Mouse (Mus musculus) midbrain, embryonic 14.5 days (tissue): Measurements from ENCODE around the gene Clec4b2. TPM values are rescaled to one million over a fixed set of nuclear protein-coding genes. Genes with fewer than 3 reads are reported as not detected.
"Not testable (repeated sequence)": the region's sequence is repeated elsewhere in the genome, so short reads cannot be mapped to it uniquely, and the experiment has no call there.

Source experiments
- ATAC-seq: fragments of 200-750 bp; cut with Nextera tagmentation; 2 replicates; pipeline ENCODE4 v1.8.0; 2017; ENCODE audit warnings: moderate number of reproducible peaks, moderate library complexity; ENCODE audit not compliant: low FRiP score, low TSS enrichment
- DNase-seq: peaks from one replicate; pipeline ENCODE4 v3.0.0-alpha.2; 2015
- H3K27ac ChIP-seq: fragments of 300-500 bp; sonication (generic); replicated peaks from 2 replicates; pipeline ENCODE4 v1.5.1; 2014; ENCODE audit warnings: mild to moderate bottlenecking, low read depth, low read length, moderate library complexity
- H3K27me3 ChIP-seq: fragments of 300-500 bp; sonication (generic); 2 replicates; pipeline ENCODE4 v1.6.1; 2014; ENCODE audit warnings: low read length, control low read depth, mixed read lengths; ENCODE audit not compliant: control insufficient read depth, insufficient read depth
- H3K36me3 ChIP-seq: fragments of 300-500 bp; sonication (generic); 2 replicates; pipeline ENCODE4 v1.6.1; 2014; ENCODE audit warnings: low read length, control low read depth; ENCODE audit not compliant: control insufficient read depth, insufficient read depth
- H3K4me1 ChIP-seq: fragments of 300-500 bp; sonication (generic); 2 replicates; pipeline ENCODE4 v1.6.1; 2014; ENCODE audit warnings: mild to moderate bottlenecking, antibody characterized with exemption, low read length, control low read depth; ENCODE audit not compliant: control insufficient read depth, insufficient read depth
- H3K4me2 ChIP-seq: fragments of 300-500 bp; sonication (generic); 2 replicates; pipeline ENCODE4 v1.6.1; 2014; ENCODE audit warnings: mild to moderate bottlenecking, low read length, moderate library complexity
- H3K4me3 ChIP-seq: fragments of 300-500 bp; sonication (generic); replicated peaks from 2 replicates; pipeline ENCODE4 v1.5.1; 2014; ENCODE audit warnings: low read depth, low read length
- H3K9ac ChIP-seq: fragments of 300-500 bp; sonication (generic); replicated peaks from 2 replicates; pipeline ENCODE4 v1.6.1; 2014; ENCODE audit warnings: mild to moderate bottlenecking, low read length, moderate library complexity
- H3K9me3 ChIP-seq: fragments of 300-500 bp; sonication (generic); 2 replicates; pipeline ENCODE4 v1.6.1; 2016; ENCODE audit warnings: low read length, control low read depth, mixed read lengths; ENCODE audit not compliant: control insufficient read depth
- WGBS: fragments of 180-500 bp; shearing (Covaris S2); extraction: QIAGEN DNeasy Blood & Tissue Kit; methylation state at CpG from one replicate; pipeline ENCODE4 v1.1.7; 2014; 5-methylcytosine and 5-hydroxymethylcytosine counted together
- polyA plus RNA-seq: library from polyadenylated mRNA; unstranded; fragments of >200 nt; fragmentation: Nextera tagmentation; extraction: Ambion mirVana; gene quantifications from 2 replicates; pipeline ENCODE4 v1.2.1, GENCODE M21; 2014

The Clec4b2 gene
- polyA plus RNA-seq, 1 experiment from 2014 or later: not detected

GRCm38 (mm10) chr6:123207187-123208076 lies 34.7 kb downstream of the Clec4b2 start:
- ATAC-seq (no peak), DNase-seq (no peak)
- H3K27me3 ChIP-seq: no peaks in the 10 kb centered on the region
- H3K4me2 ChIP-seq: no peak overlapping the region
- H3K9me3 ChIP-seq: 0 out of 2 replicates have a peak, but pooled peaks cover 4% of the 10 kb centered on the region
- no peak overlapping the region for H3K9ac ChIP-seq
- no peaks in the 10 kb centered on the region for H3K36me3 ChIP-seq
- WGBS: 91% methylated on average over 1 of the region's 1 CpGs
- no peaks in the 10 kb centered on the region for H3K4me1 ChIP-seq
- no peak overlapping the region for H3K4me3 ChIP-seq
- H3K27ac ChIP-seq: no peak overlapping the region

- H3K9me3 ChIP-seq, H3K9ac ChIP-seq, H3K27ac ChIP-seq, H3K27me3 ChIP-seq, H3K4me1 ChIP-seq, DNase-seq, H3K4me2 ChIP-seq, H3K4me3 ChIP-seq, H3K36me3 ChIP-seq, ATAC-seq: not testable (repeated sequence)
These were observed 35.4 kb downstream of the Clec4b2 start for GRCm38 (mm10) chr6:123208077-123208439.

- Histone ChIP-seq H3K9ac (no peak overlapping the region), H3K9me3 (0 out of 2 replicates have a peak, but pooled peaks cover 4% of the 10 kb centered on the region), H3K4me3 (no peak overlapping the region), H3K4me2 (no peak overlapping the region), H3K27ac (no peak overlapping the region), H3K27me3 (no peaks in the 10 kb centered on the region), H3K4me1 (no peaks in the 10 kb centered on the region), H3K36me3 (no peaks in the 10 kb centered on the region)
- 71% methylated on average over 1 of the region's 1 CpGs for WGBS
- no peak for DNase-seq
- ATAC-seq: no peak
These were observed 39.0 kb downstream of the Clec4b2 start for GRCm38 (mm10) chr6:123211726-123212125.

- no peaks in the 10 kb centered on the region for H3K27me3 ChIP-seq
- H3K4me2 ChIP-seq: no peak overlapping the region
- 68% methylated on average over 2 of the region's 2 CpGs for WGBS
- no peaks in the 10 kb centered on the region for H3K36me3 ChIP-seq
- DNase-seq (no peak), ATAC-seq (no peak)
- no peak overlapping the region for H3K27ac ChIP-seq
- H3K9me3 ChIP-seq: no peaks in the 10 kb centered on the region
- H3K9ac ChIP-seq: no peak overlapping the region
- H3K4me1 ChIP-seq: no peaks in the 10 kb centered on the region
- no peak overlapping the region for H3K4me3 ChIP-seq
These were observed 55.0 kb downstream of the Clec4b2 start for GRCm38 (mm10) chr6:123227519-123228166.

DNA sequence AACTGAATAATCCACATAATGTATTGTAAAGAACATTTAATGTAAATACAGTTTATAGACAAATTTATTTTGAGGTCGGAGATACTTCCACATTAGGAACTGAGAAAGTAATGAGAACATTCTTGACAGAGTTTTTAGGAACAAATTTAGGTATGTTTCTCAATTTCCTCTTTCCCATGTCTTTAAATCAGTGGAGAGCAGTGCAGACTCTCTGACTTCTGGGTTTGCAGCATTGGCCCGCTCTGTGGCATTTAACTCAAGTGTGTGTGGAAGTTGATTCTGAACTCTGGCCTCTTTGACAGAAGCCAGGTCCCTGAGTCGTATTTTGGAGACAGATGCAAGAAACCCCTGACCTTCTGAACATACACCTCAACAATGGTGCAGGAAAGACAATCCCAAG lies 57.0 kb downstream of the Clec4b2 start, which contains the start of gene Clec4n:
Gene Clec4n (plus strand): TSS at position 200 of the 400 bp plus-strand sequence.
- ATAC-seq (no peak), DNase-seq (no peak)
- H3K36me3 ChIP-seq: no peaks in the 10 kb centered on the region
- no peaks in the 10 kb centered on the region for H3K9me3 ChIP-seq
- H3K27me3 ChIP-seq: no peaks in the 10 kb centered on the region
- no peak within 1 kb of the TSS for H3K27ac ChIP-seq
- H3K9ac ChIP-seq: no peak within 1 kb of the TSS
- H3K4me2 ChIP-seq: no peak within 1 kb of the TSS
- WGBS: 74% methylated on average over 3 of the region's 3 CpGs
- H3K4me1 ChIP-seq: no peaks in the 10 kb centered on the region
- H3K4me3 ChIP-seq: no peak within 1 kb of the TSS

DNA sequence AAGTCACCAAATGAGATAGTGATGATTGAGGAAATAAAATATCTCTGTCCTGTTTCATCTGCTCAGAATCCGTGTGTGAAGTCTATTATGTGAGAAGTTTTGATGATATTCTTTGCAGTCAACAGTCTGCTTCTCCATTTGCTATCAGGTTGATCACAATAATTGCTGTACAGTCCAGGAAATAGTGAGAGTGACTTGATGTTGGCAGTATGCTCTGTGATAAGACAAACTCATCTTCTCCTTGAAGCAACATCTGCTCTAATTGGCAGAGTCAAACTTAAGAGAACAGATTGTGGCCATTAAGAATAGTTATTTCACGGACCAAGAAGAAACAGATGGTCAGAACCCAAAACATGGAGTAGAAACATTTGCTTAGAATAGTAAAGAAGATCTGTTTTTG lies 58.5 kb downstream of the Clec4b2 start:
- Histone ChIP-seq H3K27ac (no peak overlapping the region), H3K4me1 (no peaks in the 10 kb centered on the region), H3K27me3 (no peaks in the 10 kb centered on the region), H3K9ac (no peak overlapping the region), H3K4me2 (no peak overlapping the region), H3K9me3 (no peaks in the 10 kb centered on the region), H3K4me3 (no peak overlapping the region), H3K36me3 (no peaks in the 10 kb centered on the region)
- DNase-seq (no peak), ATAC-seq (no peak)
- WGBS: 75% methylated on average over 2 of the region's 2 CpGs

DNA sequence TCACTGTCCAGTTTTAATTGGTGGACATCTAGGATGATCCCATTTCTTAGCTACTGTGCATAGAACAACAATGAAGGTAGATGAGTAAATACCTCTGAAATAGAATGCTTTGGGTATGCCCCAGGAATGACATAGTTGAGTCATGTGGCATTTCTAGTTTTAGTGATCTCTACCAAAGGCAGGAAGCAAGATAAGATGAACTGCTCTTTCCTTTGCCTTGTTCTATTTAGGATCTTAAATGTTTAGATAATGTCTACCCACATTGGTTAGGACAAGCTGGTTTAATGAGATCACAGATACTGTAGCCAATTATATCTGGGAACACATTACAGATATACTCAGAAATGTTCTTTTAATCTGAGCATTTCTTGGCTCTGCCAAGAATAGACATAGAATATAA lies 64.9 kb downstream of the Clec4b2 start:
- no peak overlapping the region for H3K9ac ChIP-seq
- no peak overlapping the region for H3K4me3 ChIP-seq
- no peak overlapping the region for H3K27ac ChIP-seq
- DNase-seq: no peak
- H3K27me3 ChIP-seq: no peaks in the 10 kb centered on the region
- no peaks in the 10 kb centered on the region for H3K4me1 ChIP-seq
- H3K4me2 ChIP-seq: no peak overlapping the region
- H3K36me3 ChIP-seq: no peaks in the 10 kb centered on the region
- ATAC-seq: no peak
- no peaks in the 10 kb centered on the region for H3K9me3 ChIP-seq

DNA sequence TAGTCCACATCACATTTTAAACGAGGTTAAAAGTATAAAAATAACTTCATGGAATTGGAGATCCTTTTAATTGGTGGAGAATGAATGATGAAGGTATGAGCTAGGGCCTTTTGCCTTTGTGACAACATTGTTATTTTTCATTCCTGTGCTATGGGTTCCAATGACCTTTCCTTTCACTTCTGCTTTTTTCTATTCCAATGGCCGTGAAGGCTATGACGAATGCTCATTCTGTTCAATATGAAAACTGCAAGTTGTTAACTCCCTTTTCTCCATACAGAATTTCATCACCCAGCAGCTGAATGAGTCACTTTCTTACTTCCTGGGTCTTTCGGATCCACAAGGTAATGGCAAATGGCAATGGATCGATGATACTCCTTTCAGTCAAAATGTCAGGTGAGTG lies 71.5 kb downstream of the Clec4b2 start:
- Histone ChIP-seq H3K4me3 (no peak overlapping the region), H3K36me3 (no peaks in the 10 kb centered on the region), H3K4me2 (no peak overlapping the region), H3K9ac (no peak overlapping the region), H3K4me1 (no peaks in the 10 kb centered on the region), H3K9me3 (no peaks in the 10 kb centered on the region), H3K27ac (no peak overlapping the region), H3K27me3 (no peaks in the 10 kb centered on the region)
- DNase-seq (no peak), ATAC-seq (no peak)
- WGBS: 91% methylated on average over 5 of the region's 5 CpGs

GRCm38 (mm10) chr6:123248862-123249261 lies 76.2 kb downstream of the Clec4b2 start:
- H3K27me3 ChIP-seq, H3K4me3 ChIP-seq, ATAC-seq, DNase-seq, H3K4me2 ChIP-seq, H3K9me3 ChIP-seq, H3K4me1 ChIP-seq, H3K9ac ChIP-seq, H3K36me3 ChIP-seq, H3K27ac ChIP-seq: not testable (repeated sequence)
- WGBS: 89% methylated on average over 2 of the region's 2 CpGs
